Mouse (Mus musculus): ENCODE results near the gene Ythdf2.
A peak's percentile ranks its signal among the peaks of the same experiment; 100 is the strongest.

Gene Ythdf2

DNA sequence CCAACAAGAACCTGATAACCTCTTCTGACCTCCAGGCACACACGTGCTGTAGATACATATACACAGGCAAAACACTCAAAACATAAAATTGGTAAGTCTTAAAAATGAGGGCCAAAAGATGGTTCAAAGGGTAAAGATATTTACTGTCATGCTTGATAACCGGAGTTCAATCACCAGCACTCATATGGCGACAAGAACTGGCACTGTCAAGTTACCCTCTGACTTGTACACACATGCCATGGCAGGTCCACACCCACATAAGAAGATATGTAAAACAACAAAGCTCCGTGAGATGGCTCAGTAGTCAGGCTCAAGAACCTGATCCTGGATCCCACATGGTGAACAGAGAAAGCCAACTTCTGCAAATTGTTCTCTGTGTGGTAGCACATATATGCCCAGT lies 4.8 kb downstream of the Ythdf2 start:
- DNase-seq = no peak

DNA sequence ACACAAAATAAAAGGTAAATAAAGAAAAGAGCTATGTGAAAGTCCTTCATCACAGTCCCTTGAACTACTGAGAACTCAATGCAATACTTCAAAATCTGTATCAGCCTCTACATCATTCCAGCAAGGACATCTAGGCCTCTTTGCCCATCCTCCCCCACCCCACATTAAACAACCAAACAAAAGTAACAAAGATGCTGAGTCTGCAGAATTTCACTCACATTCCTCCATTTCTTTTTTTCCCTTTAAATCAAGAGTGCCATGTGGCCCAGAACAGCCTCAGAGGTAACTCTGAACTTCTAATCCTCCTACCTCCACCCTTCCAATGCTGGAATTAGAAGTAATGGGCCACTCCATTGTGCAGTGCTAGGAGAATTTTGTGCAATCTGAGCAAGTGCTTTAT lies 13.3 kb downstream of the Ythdf2 start:
- no peak for DNase-seq

- DNase-seq = no peak
These were observed 13.8 kb downstream of the Ythdf2 start for GRCm38 (mm10) chr4:132198285-132198712.

- DNase-seq = no peak
These were observed 17.1 kb downstream of the Ythdf2 start for GRCm38 (mm10) chr4:132194975-132195374.

- no peak for DNase-seq
These were observed 17.7 kb downstream of the Ythdf2 start for GRCm38 (mm10) chr4:132194373-132194772.

GRCm38 (mm10) chr4:132187826-132188401 lies 24.2 kb downstream of the Ythdf2 start:
- no peak for DNase-seq

DNA sequence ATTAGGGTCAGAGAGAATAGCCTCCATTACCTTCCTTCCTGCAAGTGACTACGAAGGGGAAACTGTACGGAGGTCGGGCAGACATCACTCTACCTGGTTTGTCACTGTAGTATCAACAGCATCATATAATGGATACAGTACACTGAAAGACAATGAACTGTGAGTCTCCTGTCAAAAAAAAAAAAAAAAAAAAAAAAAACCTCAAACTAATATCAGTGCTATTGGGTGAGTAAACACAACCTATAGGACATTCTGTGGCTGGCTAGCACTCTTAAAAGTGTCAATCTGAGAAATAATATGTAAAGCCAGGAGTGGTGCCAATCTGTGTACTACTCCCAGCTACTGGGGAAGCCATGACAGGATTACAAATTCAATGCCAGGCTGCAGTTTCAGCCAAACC lies 28.9 kb downstream of the Ythdf2 start:
- no peak for DNase-seq

- no peak for DNase-seq
These were observed 30.1 kb downstream of the Ythdf2 start for GRCm38 (mm10) chr4:132181721-132182658.

DNA sequence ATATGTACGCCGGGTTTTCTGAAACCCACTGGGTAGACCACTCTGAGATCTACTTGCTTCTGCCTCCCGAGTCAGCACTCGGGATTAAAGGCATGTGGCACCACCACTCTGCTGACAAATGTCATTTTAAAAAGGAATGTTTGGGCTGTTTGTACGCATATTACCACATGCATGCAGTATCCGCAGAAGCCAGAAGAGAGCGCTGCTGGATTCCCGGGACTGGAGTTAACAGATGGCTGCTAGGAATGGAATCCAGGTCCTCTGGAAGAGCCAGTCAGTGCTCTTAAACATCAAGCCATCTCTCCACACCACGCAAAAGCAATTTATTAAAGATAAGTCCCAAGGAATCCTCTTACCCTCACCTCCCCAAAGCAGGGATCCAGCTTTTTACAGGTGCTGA lies 31.4 kb downstream of the Ythdf2 start:
- peak; percentile 36 for DNase-seq

GRCm38 (mm10) chr4:132178630-132179059 lies 33.5 kb downstream of the Ythdf2 start:
- DNase-seq = peak; percentile 18

DNA sequence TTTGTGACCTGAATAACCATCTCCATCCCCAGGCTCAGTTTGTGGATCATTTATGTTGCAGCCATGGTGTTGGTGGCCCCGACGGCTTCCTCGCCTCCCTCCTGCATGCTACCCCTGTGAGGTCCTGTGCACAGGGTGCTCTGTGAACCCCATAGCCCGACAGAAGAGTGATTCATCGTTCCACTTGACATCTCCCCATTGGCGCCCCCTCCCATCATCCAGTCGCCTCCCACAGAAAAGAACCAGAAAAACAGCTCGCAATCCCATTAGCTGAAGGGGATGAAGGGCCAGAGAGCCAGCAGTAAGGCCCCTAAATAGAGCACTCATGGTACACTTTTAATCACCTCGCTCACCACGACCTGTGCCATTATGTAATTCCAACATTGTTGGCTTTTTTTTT lies 35.6 kb downstream of the Ythdf2 start:
- DNase-seq = no peak

DNA sequence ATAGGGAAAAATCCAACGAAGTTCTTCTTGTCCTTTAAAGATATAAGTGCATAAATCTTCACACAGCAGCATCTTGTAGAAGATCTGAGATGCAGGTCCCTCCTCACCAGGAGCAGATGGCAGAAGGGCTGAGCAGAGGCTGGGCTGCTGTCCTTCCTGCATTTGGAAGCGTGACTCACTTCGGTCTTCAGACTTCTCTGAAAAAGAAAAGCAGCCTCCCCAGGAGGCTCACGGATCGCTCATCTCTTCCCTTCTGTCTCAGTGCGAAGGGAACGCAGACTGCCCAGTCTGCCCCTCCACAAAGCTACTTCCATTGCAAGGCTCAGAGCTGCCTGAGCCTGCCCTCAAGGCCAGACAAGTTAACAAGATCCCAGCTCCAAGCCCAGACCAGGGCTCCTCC lies 41.2 kb downstream of the Ythdf2 start:
- DNase-seq = no peak

DNA sequence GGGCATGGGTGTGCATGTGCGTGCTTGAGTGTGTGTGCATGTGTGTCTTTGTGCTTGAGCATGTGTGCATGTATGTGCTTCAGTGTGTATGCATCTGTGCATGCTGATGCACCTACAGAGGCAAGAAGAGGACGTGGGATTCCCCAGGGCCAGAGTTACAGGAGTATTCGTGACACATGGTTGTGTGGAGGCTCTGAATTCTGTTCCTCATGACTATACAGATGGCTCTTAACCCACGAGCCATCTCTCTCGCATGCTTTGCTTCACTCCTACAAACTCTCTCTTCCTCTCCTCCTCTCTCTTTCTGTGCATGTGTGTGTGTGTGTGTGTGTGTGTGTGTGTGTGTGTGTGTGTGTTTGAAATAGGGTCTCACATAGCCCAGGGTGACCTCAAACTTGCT lies 42.3 kb downstream of the Ythdf2 start:
- DNase-seq = no peak

- no peak for DNase-seq
These were observed 42.8 kb downstream of the Ythdf2 start for GRCm38 (mm10) chr4:132169271-132169670.

DNA sequence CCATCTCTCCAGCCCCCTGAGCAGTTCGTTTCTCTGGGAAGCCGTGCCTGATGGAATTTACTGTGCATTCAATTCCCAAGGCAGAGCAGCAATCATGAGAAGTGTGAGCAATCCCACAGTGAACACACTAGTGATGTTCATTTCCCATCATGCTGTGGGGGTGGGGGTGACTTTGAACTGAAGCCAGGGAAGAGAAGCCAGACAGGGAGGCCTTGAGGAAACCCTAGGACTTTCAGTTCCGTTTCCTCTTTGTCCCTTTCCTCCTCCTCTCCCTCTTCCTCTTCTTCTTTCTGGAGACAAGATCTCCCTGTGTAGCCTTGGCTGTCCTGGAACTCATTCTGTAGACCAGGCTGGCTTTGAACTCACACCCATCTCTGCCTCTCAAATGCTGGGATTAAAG lies 44.7 kb downstream of the Ythdf2 start:
- no peak for DNase-seq

DNA sequence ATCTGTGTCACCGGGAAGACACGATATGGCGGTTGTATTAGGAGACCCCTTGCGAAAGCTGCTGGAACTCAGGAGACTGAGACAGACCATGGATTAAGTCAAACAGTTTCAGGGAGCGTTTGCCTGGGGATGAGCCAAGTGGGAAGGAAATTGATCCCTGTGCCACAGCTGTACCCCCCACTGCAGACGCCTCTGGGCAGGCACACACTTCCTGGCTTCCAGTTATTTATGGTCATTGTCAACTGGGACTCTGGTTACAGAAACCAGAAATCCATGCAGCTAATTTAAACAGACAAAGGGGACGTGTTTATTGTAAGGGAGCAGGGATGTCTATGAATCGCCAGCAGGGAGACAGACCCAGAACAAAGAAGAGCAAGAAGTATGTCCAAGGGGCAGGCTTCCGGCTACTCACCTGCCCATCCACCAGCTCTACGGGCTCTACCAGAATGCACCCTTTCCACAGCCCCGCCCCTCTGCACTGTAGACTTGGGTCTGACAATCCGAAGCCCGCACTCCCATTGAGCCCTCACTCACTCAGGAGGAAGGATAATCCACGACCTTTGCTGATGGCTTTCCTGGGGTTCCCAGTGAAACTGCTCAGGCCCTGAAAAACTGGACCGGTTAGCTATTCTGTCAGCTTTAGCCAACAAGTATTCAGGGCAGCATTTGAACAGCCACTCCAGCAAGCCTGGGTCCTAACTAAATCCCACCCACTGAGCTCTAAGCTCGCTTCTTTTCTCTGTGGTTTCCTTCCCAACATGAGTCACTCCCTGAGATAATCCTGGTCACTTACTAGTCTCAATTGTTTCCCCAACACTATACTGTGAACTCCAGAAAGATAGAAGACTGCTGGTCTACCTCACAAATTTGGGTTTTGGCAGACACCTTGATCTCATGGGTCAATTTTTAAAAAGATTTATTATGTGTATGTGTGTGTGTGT lies 45.5 kb downstream of the Ythdf2 start:
- no peak for DNase-seq

- no peak for DNase-seq
These were observed 46.4 kb downstream of the Ythdf2 start for GRCm38 (mm10) chr4:132165691-132166090.

DNA sequence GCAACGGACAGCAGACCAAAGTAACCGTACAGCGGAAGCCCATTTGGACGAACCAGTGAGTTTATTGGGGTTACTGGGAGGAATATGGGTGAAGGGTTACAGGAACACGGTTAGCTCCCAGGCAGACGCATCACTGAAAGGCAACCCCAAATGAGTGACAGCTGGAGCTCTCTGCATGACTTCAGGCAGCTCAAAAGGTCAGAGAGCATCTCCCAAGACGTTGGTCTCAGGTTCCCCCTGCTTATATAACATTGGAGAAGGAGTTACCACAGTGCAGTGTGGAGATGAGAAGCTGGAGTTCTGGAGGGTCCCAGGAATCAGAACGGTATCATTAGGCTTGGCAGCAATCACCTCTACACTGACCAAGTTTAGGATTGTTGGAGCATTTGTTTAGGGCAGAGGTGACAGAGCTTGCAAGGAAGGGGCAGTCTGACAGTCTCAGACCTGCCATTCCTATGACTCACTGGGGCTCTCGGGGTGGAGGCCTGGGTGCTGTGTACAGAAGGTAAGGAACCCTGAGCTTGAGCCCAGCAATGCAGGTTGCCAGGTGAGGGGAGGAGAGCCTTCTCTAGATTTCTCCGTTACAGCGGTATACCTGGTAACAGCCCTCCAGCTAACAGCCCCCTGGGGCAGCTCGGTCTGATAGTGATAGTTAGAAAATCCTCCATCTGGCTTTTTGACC lies 55.0 kb downstream of the Ythdf2 start:
- no peak for DNase-seq

DNA sequence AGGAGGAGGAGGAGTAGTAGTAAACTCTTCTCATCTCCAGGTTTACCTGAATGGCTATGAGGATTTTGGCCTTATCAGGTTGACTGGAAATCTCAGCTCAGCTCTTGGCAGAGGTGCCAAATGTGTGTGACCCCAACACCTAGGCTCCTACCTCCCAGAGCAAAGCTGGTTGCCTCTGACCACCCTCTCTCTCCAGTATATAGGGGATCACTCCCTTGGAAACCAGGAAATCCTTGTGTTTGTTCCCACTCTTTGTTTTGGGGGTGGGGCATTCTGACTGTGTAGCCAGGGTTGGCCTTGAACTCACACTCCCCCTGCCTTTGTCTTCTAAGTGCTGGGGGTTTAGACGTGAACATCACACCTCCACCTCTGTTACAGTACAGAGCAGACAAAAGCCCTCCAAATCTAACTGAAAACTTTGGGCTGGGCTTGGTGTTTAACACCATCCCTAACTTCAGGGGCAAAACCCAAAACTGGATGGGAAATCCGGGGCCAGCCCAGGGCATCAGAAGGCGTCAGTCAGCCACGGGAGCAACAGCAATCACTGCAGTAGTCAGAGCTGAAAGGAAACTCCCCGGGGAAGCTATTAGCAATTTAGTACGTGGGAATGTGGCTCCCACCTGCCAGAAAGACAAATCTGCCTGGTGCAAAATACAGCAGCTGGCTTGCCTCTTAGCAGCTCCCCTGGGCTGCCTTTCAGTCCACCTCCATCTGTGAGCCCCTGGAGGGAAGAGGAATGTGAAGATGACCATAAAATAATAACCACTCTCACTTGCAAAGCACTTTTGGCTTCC lies 57.0 kb downstream of the Ythdf2 start:
- DNase-seq = no peak

DNA sequence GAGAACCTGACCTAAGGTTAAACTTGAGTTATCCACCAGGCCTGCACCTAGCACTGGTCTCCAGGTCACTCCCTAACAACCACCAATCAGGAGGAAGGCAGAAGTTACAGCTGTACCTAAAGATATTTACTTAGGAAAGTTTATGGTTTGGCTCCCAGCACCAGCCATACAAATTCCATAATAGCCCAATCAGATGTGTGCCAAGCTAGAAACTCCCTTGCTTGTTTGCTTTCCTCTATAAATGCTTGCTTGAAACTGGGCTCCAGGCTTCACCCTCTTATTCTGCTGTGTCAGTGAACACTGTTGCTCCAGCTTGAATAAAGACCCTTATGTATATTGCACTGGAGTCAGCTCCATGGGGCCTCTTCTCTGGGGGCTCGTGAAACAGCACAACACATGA lies 60.4 kb downstream of the Ythdf2 start:
- DNase-seq = no peak

DNA sequence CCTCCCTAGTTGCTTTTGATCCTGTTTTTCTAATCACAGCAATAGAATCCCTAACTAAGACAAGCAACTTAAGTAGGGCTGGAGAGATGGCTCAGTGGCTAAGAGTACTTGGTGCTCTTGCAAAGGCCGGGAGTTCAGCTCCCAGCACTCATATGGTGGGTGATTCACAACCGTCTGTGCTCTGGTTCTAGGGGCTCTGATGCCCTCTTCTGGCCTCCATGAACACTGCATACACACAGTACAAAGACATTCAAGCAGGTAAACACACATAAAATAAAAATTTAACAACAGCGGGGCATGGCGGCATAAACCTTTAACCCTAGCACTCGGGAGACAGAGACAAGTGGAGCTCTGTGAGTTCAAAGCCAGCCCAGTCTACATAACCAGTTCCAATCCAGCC lies 65.9 kb downstream of the Ythdf2 start:
- no peak for DNase-seq

GRCm38 (mm10) chr4:132145092-132145491 lies 67.0 kb downstream of the Ythdf2 start:
- DNase-seq = no peak

Data from cerebellum, adult 11-12 months (tissue).